Mouse (Mus musculus) C3H10T1/2 (cell line): Measurements from ENCODE around the gene D6Wsu163e. TPM values are rescaled to one million over a fixed set of nuclear protein-coding genes. Genes with fewer than 3 reads are reported as not detected.

ENCODE experiments used
- polyA plus RNA-seq, 2 experiments: library from polyadenylated mRNA; unstranded; fragments of >200 nt; fragmentation: generic; extraction: Trizol; gene quantifications; one replicate each; pipeline ENCODE4 v1.2.1; 2012; ENCODE audit warnings: missing spikeins in 2 of 2

Gene D6Wsu163e
- polyA plus RNA-seq = 10 to 100 TPM in 1 of 2 experiments, 1 to 10 TPM in 1; 1.7 to 13.1 TPM

GRCm38 (mm10) chr6:126939487-126940171 is at the start of gene D6Wsu163e, which contains the start of gene Rad51ap1:
Gene D6Wsu163e, plus strand, starts transcription at chr6:126939962.
Gene Rad51ap1, minus strand, starts transcription at chr6:126939587.

GRCm38 (mm10) chr6:126921111-126921881 is 18.5 kb upstream of the D6Wsu163e start, which contains the start of gene Dyrk4:
Gene Dyrk4, minus strand, starts transcription at chr6:126921839.

GRCm38 (mm10) chr6:127014906-127015770 is 75.4 kb downstream of the D6Wsu163e start, which contains the start of gene Fgf6:
Gene Fgf6, plus strand, starts transcription at chr6:127015586.

Other genes with a start within 250 kb of the D6Wsu163e start
- gene Kcna6, start 199.3 kb upstream of the D6Wsu163e start, polyA plus RNA-seq = not detected
- 100 to 1,000 TPM; 114 to 129 TPM for gene Ndufa9, start 90.8 kb upstream of the D6Wsu163e start, polyA plus RNA-seq
- not detected for gene Akap3, start 86.9 kb upstream of the D6Wsu163e start, polyA plus RNA-seq
- under 1 TPM in 1 of 2 experiments, not detected in 1; 0.18 TPM for gene Dyrk4, start 18.1 kb upstream of the D6Wsu163e start, polyA plus RNA-seq
- 1 to 10 TPM; 1.9 to 4.8 TPM for gene Rad51ap1, start 375 bp upstream of the D6Wsu163e start, polyA plus RNA-seq
- gene Fgf6, start 75.6 kb downstream of the D6Wsu163e start, polyA plus RNA-seq = not detected
- not detected for gene Fgf23, start 132.9 kb downstream of the D6Wsu163e start, polyA plus RNA-seq
- 1 to 10 TPM in 1 of 2 experiments, under 1 TPM in 1; 0.61 to 3.3 TPM for gene Tigar, start 169.6 kb downstream of the D6Wsu163e start, polyA plus RNA-seq
- 10 to 100 TPM in 1 of 2 experiments, 1 to 10 TPM in 1; 9.1 to 24.4 TPM for gene Ccnd2, start 212.2 kb downstream of the D6Wsu163e start, polyA plus RNA-seq